Mouse (Mus musculus) midbrain, embryonic 11.5 days (tissue): Measurements from ENCODE around the gene Gm45234. TPM values are rescaled to one million over a fixed set of nuclear protein-coding genes. Genes with fewer than 3 reads are reported as not detected.

ENCODE experiments used
- ATAC-seq: fragments of 200-750 bp; cut with Nextera tagmentation; 2 replicates; pipeline ENCODE4 v1.8.0; 2017; ENCODE audit warnings: moderate TSS enrichment, moderate library complexity; ENCODE audit not compliant: low FRiP score
- DNase-seq: peaks from one replicate; pipeline ENCODE4 v3.0.0; 2015; ENCODE audit warnings: low spot score; ENCODE audit errors: missing footprints
- H3K27ac ChIP-seq: fragments of 300-500 bp; sonication (generic); 2 replicates; pipeline ENCODE4 v1.5.1; 2014; ENCODE audit warnings: low read depth, low read length
- H3K27me3 ChIP-seq: fragments of 300-500 bp; sonication (generic); 2 replicates; pipeline ENCODE4 v1.6.1; 2014; ENCODE audit warnings: mild to moderate bottlenecking, low read length, moderate library complexity, mixed read lengths; ENCODE audit not compliant: control insufficient read depth, insufficient read depth
- H3K36me3 ChIP-seq: fragments of 300-500 bp; sonication (generic); 2 replicates; pipeline ENCODE4 v1.6.1; 2014; ENCODE audit warnings: mild to moderate bottlenecking, low read length, moderate library complexity, mixed read lengths; ENCODE audit not compliant: control insufficient read depth, insufficient read depth
- H3K4me1 ChIP-seq: fragments of 300-500 bp; sonication (generic); 2 replicates; pipeline ENCODE4 v1.6.1; 2014; ENCODE audit warnings: low read length; ENCODE audit not compliant: control insufficient read depth, insufficient read depth
- H3K4me2 ChIP-seq: fragments of 300-500 bp; sonication (generic); 2 replicates; pipeline ENCODE4 v1.6.1; 2014; ENCODE audit warnings: mild to moderate bottlenecking, moderate library complexity
- H3K4me3 ChIP-seq: fragments of 300-500 bp; sonication (generic); 2 replicates; pipeline ENCODE4 v1.5.1; 2014; ENCODE audit warnings: low read depth, low read length
- H3K9ac ChIP-seq: fragments of 300-500 bp; sonication (generic); 2 replicates; pipeline ENCODE4 v1.6.1; 2014; ENCODE audit warnings: low read length
- H3K9me3 ChIP-seq: fragments of 300-500 bp; sonication (generic); 2 replicates; pipeline ENCODE4 v1.6.1; 2016; ENCODE audit warnings: low read length; ENCODE audit not compliant: control insufficient read depth
- WGBS: fragments of 180-500 bp; shearing (Covaris S2); extraction: QIAGEN DNeasy Blood & Tissue Kit; methylation state at CpG from one replicate; pipeline ENCODE4 v1.1.7; 2014; 5-methylcytosine and 5-hydroxymethylcytosine counted together
- polyA plus RNA-seq: library from polyadenylated mRNA; unstranded; fragments of >200 nt; fragmentation: Nextera tagmentation; extraction: Ambion mirVana; gene quantifications from 2 replicates; pipeline ENCODE4 v1.2.1, GENCODE M21; 2014

The Gm45234 gene
- polyA plus RNA-seq, 1 experiment from 2014 or later: not detected

GRCm38 (mm10) chr6:124744755-124745321, 11.0 kb downstream of the Gm45234 start:
- Histone ChIP-seq H3K9me3 (no peaks in the 10 kb centered on the region), H3K4me1 (peaks cover 26% of the 10 kb centered on the region), H3K36me3 (peaks cover 20% of the 10 kb centered on the region), H3K27me3 (no peaks in the 10 kb centered on the region), H3K9ac (peak overlapping the region; percentile 86), H3K27ac (peak overlapping the region; percentile 44; the same call in 1 of the 2 replicates), H3K4me3 (peak overlapping the region; percentile 57; the same call in 1 of the 2 replicates), H3K4me2 (peak overlapping the region; percentile 98)
- 72% methylated on average over 26 of the region's 26 CpGs for WGBS
- DNase-seq (no peak), ATAC-seq (no peak; the same call in 1 of the 2 replicates)

GRCm38 (mm10) chr6:124743647-124744046, 12.2 kb downstream of the Gm45234 start:
- WGBS: 88% methylated on average over 8 of the region's 8 CpGs
- DNase-seq (no peak), ATAC-seq (no peak)
- H3K27me3 ChIP-seq: no peaks in the 10 kb centered on the region
- H3K4me1 ChIP-seq: peaks cover 30% of the 10 kb centered on the region
- peaks cover 15% of the 10 kb centered on the region for H3K36me3 ChIP-seq
- no peak overlapping the region for H3K4me2 ChIP-seq
- H3K4me3 ChIP-seq: no peak overlapping the region
- H3K9ac ChIP-seq: no peak overlapping the region
- H3K27ac ChIP-seq: no peak overlapping the region
- H3K9me3 ChIP-seq: no peaks in the 10 kb centered on the region

DNA sequence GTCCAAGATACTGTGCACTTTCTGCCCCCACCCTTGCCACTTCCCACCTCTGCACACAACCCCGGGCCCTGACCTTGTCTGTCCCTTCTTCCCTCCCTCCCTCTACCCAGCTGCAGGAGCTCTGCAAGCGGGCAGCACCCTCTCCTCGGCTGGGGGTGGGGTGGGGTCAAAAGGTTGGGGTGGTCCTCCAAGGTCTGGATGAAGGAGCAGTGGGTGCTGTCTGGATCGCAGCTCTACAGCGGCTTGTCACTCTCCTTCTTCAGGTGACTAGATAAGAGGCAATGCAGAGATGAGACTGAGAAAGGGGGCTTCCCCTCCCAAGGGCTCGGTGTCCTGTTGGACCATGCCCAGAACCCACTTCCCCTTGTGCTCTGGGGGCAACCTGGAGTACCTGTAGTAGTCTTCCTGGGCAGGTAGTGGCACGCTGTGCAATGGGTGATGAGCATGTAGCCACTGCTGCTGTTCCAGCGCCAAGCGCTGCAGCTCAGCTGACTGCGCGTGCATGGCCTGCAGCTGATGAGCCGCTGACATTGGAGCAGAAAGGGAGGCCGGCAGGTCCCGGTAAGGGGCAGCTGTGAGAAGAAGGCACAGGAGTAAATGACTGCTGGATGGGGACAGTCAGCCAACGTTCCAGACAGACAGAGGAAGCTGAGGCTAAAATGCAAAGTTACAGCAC, 12.8 kb downstream of the Gm45234 start:
- no peak overlapping the region for H3K4me3 ChIP-seq
- no peak overlapping the region for H3K27ac ChIP-seq

DNA sequence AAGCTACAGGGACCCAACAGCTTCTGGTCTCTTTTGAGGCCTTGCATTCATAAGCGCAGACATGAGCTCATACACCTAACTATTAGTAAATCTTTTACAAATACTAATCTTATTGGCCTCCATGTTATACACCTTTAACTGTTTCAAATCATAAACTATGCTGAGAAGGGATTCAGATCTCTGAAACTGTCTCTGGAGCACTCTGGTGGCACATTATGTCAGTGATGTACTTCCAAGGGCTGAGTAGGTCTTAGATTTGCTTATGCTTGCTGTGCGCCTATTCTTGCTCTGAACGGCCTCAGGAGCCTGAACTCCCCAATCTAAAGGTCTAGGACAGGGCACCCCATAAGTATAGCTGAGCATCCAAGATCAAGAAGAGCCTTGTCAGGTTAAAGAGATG, 14.0 kb downstream of the Gm45234 start:
- H3K9me3 ChIP-seq: no peaks in the 10 kb centered on the region
- peak overlapping the region; percentile 56; the same call in 1 of the 2 replicates for H3K4me3 ChIP-seq
- H3K27me3 ChIP-seq: no peaks in the 10 kb centered on the region
- H3K36me3 ChIP-seq: peaks cover 8% of the 10 kb centered on the region; the same call in 1 of the 2 replicates
- peak overlapping the region; percentile 96 for H3K9ac ChIP-seq
- 69% methylated on average over 3 of the region's 3 CpGs for WGBS
- peaks cover 33% of the 10 kb centered on the region for H3K4me1 ChIP-seq
- peak overlapping the region; percentile 82 for H3K4me2 ChIP-seq
- H3K27ac ChIP-seq: peak overlapping the region; percentile 99
- no peak for ATAC-seq
- peak; percentile 90 for DNase-seq

More for the DNA sequence above, 12.8 kb downstream of the Gm45234 start:
- no peak overlapping the region for H3K4me2 ChIP-seq
- ATAC-seq: no peak
- DNase-seq: no peak
- no peaks in the 10 kb centered on the region for H3K9me3 ChIP-seq
- H3K9ac ChIP-seq: no peak overlapping the region
- peaks cover 33% of the 10 kb centered on the region for H3K4me1 ChIP-seq
- 94% methylated on average over 15 of the region's 15 CpGs for WGBS
- no peaks in the 10 kb centered on the region for H3K27me3 ChIP-seq
- H3K36me3 ChIP-seq: peaks cover 15% of the 10 kb centered on the region

DNA sequence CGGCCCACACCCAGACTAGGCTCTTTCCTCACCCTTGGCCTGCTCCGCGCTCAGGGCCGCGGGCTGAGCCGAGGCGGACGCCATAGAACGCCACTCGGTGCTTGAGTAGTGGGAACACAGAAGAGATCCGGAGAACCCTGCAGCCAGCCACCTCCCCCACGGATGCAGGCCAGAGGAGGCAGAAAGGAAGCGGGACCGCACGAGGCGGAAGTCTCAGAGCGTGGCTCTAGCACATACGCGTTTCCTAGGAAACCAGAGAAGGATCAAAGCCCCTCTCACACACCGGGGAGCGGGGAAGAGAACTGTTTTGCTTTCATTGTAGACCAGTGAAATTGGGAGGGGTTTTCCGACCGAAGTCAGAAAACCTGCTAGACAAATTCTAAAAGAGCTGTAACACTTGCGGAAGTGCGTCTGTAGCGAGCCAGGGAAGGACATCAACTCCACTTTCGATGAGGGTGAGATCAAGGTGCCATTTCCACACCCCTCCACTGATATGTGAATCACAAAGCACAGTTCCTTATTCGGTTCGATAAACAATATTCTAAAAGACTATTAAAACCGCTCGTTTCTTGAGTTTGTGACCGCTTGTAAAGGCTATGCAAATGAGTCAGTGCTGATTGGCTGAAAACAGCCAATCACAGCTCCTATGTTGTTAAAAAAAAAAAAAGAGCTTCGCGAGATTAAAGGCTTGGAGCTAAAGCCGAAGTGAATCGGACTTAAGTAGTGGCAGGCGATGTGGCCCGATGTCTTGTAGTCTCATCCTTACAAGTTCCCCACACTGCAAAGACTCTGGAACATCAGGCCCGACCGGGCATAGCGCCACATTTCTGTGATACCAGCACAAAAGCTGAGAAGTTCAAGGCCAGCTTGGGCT, 14.7 kb downstream of the Gm45234 start, which contains the start of gene Grcc10:
Grcc10 (minus strand) TSS at position 487 of the 874 bp plus-strand sequence.
- H3K4me3 ChIP-seq: peak within 1 kb of the TSS; percentile 56
- no peaks in the 10 kb centered on the region for H3K9me3 ChIP-seq
- ATAC-seq (peak; percentile 86), DNase-seq (peak; percentile 98)
- peaks cover 26% of the 10 kb centered on the region for H3K4me1 ChIP-seq
- peak within 1 kb of the TSS; percentile 82 for H3K4me2 ChIP-seq
- under 1% methylated on average over 41 of the region's 41 CpGs for WGBS
- peak within 1 kb of the TSS; percentile 96 for H3K9ac ChIP-seq
- peaks cover 8% of the 10 kb centered on the region; the same call in 1 of the 2 replicates for H3K36me3 ChIP-seq
- H3K27me3 ChIP-seq: no peaks in the 10 kb centered on the region
- peak within 1 kb of the TSS; percentile 99 for H3K27ac ChIP-seq

- ATAC-seq: peak; percentile 10
- Histone ChIP-seq H3K9ac (peak overlapping the region; percentile 96), H3K9me3 (no peaks in the 10 kb centered on the region), H3K36me3 (peaks cover 8% of the 10 kb centered on the region; the same call in 1 of the 2 replicates), H3K4me2 (peak overlapping the region; percentile 82), H3K27ac (peak overlapping the region; percentile 99), H3K4me1 (peaks cover 22% of the 10 kb centered on the region), H3K4me3 (peak overlapping the region; percentile 56), H3K27me3 (no peaks in the 10 kb centered on the region)
- peak; percentile 97 for DNase-seq
- WGBS: under 1% methylated on average over 29 of the region's 29 CpGs
These were observed 15.5 kb downstream of the Gm45234 start for GRCm38 (mm10) chr6:124740211-124740887.

GRCm38 (mm10) chr6:124739231-124739796, 16.5 kb downstream of the Gm45234 start:
- WGBS: 81% methylated on average over 10 of the region's 10 CpGs
- Histone ChIP-seq H3K27ac (no peak overlapping the region), H3K4me2 (no peak overlapping the region), H3K36me3 (peaks cover 4% of the 10 kb centered on the region; the same call in 1 of the 2 replicates), H3K4me3 (no peak overlapping the region), H3K9me3 (no peaks in the 10 kb centered on the region), H3K27me3 (no peaks in the 10 kb centered on the region), H3K9ac (peak overlapping the region; percentile 2; the same call in 1 of the 2 replicates), H3K4me1 (peaks cover 19% of the 10 kb centered on the region)
- no peak for DNase-seq
- ATAC-seq: no peak

GRCm38 (mm10) chr6:124738511-124739023, 17.3 kb downstream of the Gm45234 start, which contains the start of gene Ptpn6:
TSS of gene Ptpn6 (minus strand) at chr6:124738714.
- peaks cover 19% of the 10 kb centered on the region for H3K4me1 ChIP-seq
- no peaks in the 10 kb centered on the region for H3K27me3 ChIP-seq
- no peaks in the 10 kb centered on the region for H3K9me3 ChIP-seq
- peak within 1 kb of the TSS; percentile 2; the same call in 1 of the 2 replicates for H3K9ac ChIP-seq
- peak; percentile 80 for DNase-seq
- H3K4me2 ChIP-seq: no peak within 1 kb of the TSS
- H3K27ac ChIP-seq: no peak within 1 kb of the TSS
- WGBS: 29% methylated on average over 15 of the region's 15 CpGs
- no peak within 1 kb of the TSS for H3K4me3 ChIP-seq
- ATAC-seq: no peak
- H3K36me3 ChIP-seq: 0 out of 2 replicates have a peak, but pooled peaks cover 4% of the 10 kb centered on the region
